Mouse (Mus musculus) liver, embryonic 14.5 days (tissue): ENCODE measurements around the gene Vamp1.

Experiments
- CTCF ChIP-seq: IDR thresholded peaks from 2 replicates; pipeline ENCODE4 v1.5.1; 2016; ENCODE audit warnings: antibody characterized with exemption, low read depth, control low read depth
- EP300 ChIP-seq: IDR thresholded peaks from 2 replicates; pipeline ENCODE4 v1.6.1; 2016; ENCODE audit warnings: antibody characterized with exemption, low read depth

- TF ChIP-seq EP300 (no peak), CTCF (no peak)
Observed at GRCm38 (mm10) chr6:125239547-125239946, 24.2 kb downstream of the Vamp1 start.
